Mouse (Mus musculus) heart, adult 2 months (tissue): ENCODE results near the gene Cdk14. TPM values are rescaled to one million over a fixed set of nuclear protein-coding genes. Genes with fewer than 3 reads are reported as not detected.
A peak's percentile ranks its signal among the peaks of the same experiment; 100 is the strongest.

Experiments used
- DNase-seq, 2 experiments: peaks; one replicate each; pipeline ENCODE4 v3.0.0; 2021
- H3K27ac ChIP-seq: fragments of 200-600 bp; 2 replicates; pipeline ENCODE4 v1.8.1; 2022
- H3K27me3 ChIP-seq: fragments of 200-500 bp; 2 replicates; pipeline ENCODE4 v1.6.1; 2012; ENCODE audit warnings: mild to moderate bottlenecking, low read length, inconsistent platforms, mixed read lengths; ENCODE audit not compliant: control insufficient read depth, insufficient read depth
- H3K36me3 ChIP-seq: fragments of 200-500 bp; 2 replicates; pipeline ENCODE4 v1.6.1; 2012; ENCODE audit warnings: low read length, inconsistent platforms; ENCODE audit not compliant: control insufficient read depth, insufficient read depth
- H3K4me1 ChIP-seq: fragments of 200-500 bp; 2 replicates; pipeline ENCODE4 v1.6.1; 2011; ENCODE audit warnings: low read length; ENCODE audit not compliant: control insufficient read depth, insufficient read depth
- H3K4me3 ChIP-seq: fragments of 200-600 bp; 2 replicates; pipeline ENCODE4 v1.8.1; 2022
- H3K79me2 ChIP-seq: fragments of 200-500 bp; replicated peaks from 2 replicates; pipeline ENCODE4 v1.6.1; 2012; ENCODE audit warnings: mild to moderate bottlenecking, inconsistent platforms, low read length, moderate library complexity, mixed read lengths; ENCODE audit not compliant: control insufficient read depth, insufficient read depth
- H3K9ac ChIP-seq: fragments of 200-500 bp; 2 replicates; pipeline ENCODE4 v1.6.1; 2012; ENCODE audit warnings: low read depth, mild to moderate bottlenecking, control low read depth, inconsistent platforms, low read length, mixed read lengths
- CTCF ChIP-seq: fragments of 200-600 bp; IDR thresholded peaks from 2 replicates; pipeline ENCODE4 v1.8.1; 2022; ENCODE audit warnings: antibody characterized with exemption, mild to moderate bottlenecking, moderate library complexity
- EP300 ChIP-seq: fragments of 200-500 bp; IDR thresholded peaks from 2 replicates; pipeline ENCODE4 v1.6.1; 2011; ENCODE audit warnings: low read depth, low read length, control low read depth; ENCODE audit not compliant: insufficient read depth
- POLR2A ChIP-seq: fragments of 200-500 bp; IDR thresholded peaks from 2 replicates; pipeline ENCODE4 v1.6.1; 2011; ENCODE audit warnings: mild to moderate bottlenecking, low read depth, low read length, control low read depth; ENCODE audit not compliant: insufficient read depth
- WGBS: fragments of 180-500 bp; shearing (Covaris S2); methylation state at CpG from one replicate; pipeline ENCODE4 v1.1.7; 2018; 5-methylcytosine and 5-hydroxymethylcytosine counted together
- intact Hi-C: fragments of 180-260 bp; cut with DNase I; formaldehyde crosslinking; loops from one replicate; pipeline ENCODE4 v1.15.1; 2025
- polyA plus RNA-seq: library from polyadenylated mRNA; depleted of rRNA; stranded (reverse); fragments of >200 nt; gene quantifications from 2 replicates; pipeline ENCODE4 v1.2.3, GENCODE M21; 2012
- total RNA-seq, 2 experiments: library from RNA; stranded (reverse); gene quantifications; 2 replicates each; pipeline ENCODE4 v1.2.3; 2021

The Cdk14 gene
- total and polyA plus RNA-seq, 3 experiments = 2.7 to 8.1 (median 7.6) TPM

DNA sequence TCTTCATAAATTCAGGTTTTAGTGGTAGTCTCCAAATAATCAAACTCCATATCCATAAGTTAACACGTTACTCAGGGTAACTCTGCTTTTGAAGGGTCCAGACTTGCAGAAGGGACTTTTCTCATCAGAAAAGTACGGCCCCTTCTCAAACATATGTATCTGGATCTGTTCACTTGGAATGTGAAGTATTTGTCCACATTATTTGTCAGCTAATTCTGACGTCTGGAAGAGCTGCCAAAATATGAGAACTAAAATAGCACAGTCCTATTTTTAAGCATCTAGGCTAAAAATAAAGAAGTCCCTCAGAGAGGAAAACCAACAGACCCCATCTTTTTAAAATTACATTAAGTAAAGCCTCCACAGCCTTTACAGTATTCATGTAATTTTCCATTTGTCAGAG, 310.5 kb downstream of the Cdk14 start:
- intact Hi-C loops = no loop called here
- Histone ChIP-seq H3K4me3 (no peak overlapping the region), H3K36me3 (peaks cover 5% of the 10 kb centered on the region), H3K4me1 (peaks cover 5% of the 10 kb centered on the region), H3K27ac (peak overlapping the region; percentile 57), H3K9ac (no peak overlapping the region), H3K79me2 (no peaks in the 10 kb centered on the region), H3K27me3 (no peaks in the 10 kb centered on the region)
- TF ChIP-seq POLR2A (no peak), CTCF (no peak), EP300 (no peak)
- 25% methylated on average over 3 of the region's 3 CpGs for WGBS
- no peak for DNase-seq

DNA sequence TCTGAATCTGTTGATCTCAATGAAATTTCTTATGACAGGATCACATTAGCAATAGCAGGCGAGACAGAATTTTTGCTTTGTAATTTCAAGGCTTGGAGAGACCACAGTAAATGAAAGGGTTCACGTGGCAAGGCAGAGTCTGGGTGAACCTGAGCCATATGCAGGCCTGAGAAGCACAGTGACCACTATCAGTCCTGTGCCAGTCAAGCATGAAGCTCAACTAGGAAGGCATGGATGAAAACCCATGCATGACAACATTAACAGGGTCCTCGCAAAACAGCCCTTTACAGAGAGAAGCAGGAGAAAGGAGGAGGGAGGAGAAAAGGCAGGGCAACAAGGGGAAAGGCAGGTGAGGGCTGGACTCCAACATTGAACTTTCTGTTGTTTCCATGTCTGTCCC, 311.1 kb downstream of the Cdk14 start:
- intact Hi-C loops = no loop called here
- WGBS = 93% methylated on average over 3 of the region's 3 CpGs
- Histone ChIP-seq H3K27me3 (no peaks in the 10 kb centered on the region), H3K36me3 (peaks cover 5% of the 10 kb centered on the region), H3K27ac (peak overlapping the region; percentile 57), H3K79me2 (no peaks in the 10 kb centered on the region), H3K4me3 (no peak overlapping the region), H3K4me1 (peaks cover 5% of the 10 kb centered on the region), H3K9ac (no peak overlapping the region)
- TF ChIP-seq POLR2A (no peak), EP300 (no peak)
- no peak for DNase-seq

DNA sequence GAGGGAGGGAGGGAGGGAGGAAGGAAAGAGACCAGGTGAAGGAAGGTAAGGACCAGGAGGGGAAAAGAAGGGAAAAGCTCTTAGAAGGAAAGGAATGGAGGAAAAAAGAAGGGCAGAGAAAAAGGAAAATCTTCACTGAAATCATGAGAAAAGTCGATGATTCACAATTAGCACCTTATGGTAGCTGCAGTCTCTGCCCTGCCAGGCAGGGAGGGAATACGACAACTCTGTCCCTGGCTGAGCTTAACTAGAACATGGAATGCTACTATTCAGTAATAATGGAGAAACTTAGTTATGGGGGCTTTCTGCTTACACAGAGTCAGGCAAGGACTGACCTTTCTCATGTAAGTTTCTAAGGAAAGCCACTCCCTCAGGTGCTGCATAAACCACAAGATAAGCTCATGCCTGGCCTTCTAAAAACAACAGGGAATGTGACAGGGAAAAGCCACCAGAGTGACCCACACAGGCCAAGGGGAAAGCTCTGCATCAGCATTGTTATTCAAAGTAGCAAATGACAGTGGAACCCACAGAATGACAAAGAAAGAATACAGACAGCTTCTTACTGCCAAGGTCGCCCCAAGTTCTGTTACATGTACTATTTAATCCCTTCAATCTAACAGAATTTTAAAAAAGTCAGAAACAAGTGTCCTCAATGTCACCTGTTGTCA, 323.7 kb downstream of the Cdk14 start:
- Histone ChIP-seq H3K27me3 (no peaks in the 10 kb centered on the region), H3K36me3 (no peaks in the 10 kb centered on the region), H3K4me1 (no peaks in the 10 kb centered on the region), H3K79me2 (no peaks in the 10 kb centered on the region), H3K27ac (no peak overlapping the region), H3K4me3 (no peak overlapping the region), H3K9ac (no peak overlapping the region)
- 78% methylated on average over 3 of the region's 3 CpGs for WGBS
- TF ChIP-seq CTCF = no peak
- no peak for TF ChIP-seq EP300
- TF ChIP-seq POLR2A = no peak
- intact Hi-C loops = no loop called here
- DNase-seq = no peak

DNA sequence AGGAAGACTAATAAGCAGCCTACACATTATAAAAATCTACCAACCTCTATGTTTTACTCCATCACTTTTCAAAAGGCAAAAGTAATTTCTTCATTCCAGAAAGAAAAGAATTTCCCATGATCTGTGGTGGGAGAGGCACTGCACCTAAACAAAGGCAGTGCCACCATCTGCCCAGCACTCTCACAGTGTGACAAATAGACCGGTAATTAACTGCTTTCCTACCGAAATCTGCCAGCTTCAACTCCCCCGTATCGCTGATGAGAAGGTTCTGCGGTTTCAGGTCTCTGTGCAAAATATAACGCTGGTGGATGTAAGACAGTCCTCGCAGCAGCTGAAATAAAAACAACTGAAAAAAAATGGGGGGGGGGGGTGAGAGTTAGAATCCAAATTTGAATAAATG, 327.4 kb downstream of the Cdk14 start:
- no peak overlapping the region for H3K27ac ChIP-seq
- H3K36me3 ChIP-seq = no peaks in the 10 kb centered on the region
- no peaks in the 10 kb centered on the region for H3K79me2 ChIP-seq
- TF ChIP-seq CTCF (no peak), EP300 (no peak), POLR2A (no peak)
- no peaks in the 10 kb centered on the region for H3K4me1 ChIP-seq
- H3K9ac ChIP-seq = no peak overlapping the region
- H3K4me3 ChIP-seq = no peak overlapping the region
- intact Hi-C loops = no loop called here
- DNase-seq = no peak
- 96% methylated on average over 7 of the region's 7 CpGs for WGBS
- H3K27me3 ChIP-seq = no peaks in the 10 kb centered on the region

- DNase-seq = no peak
- H3K9ac ChIP-seq = no peak overlapping the region
- no peaks in the 10 kb centered on the region for H3K79me2 ChIP-seq
- TF ChIP-seq EP300 = no peak
- no peak for TF ChIP-seq CTCF
- TF ChIP-seq POLR2A = no peak
- WGBS = 45% methylated on average over 1 of the region's 1 CpGs
- H3K4me1 ChIP-seq = no peaks in the 10 kb centered on the region; the same call in 1 of the 2 replicates
- no peak overlapping the region for H3K27ac ChIP-seq
- no peaks in the 10 kb centered on the region for H3K27me3 ChIP-seq
- H3K4me3 ChIP-seq = no peak overlapping the region
- intact Hi-C loops = no loop called here
- H3K36me3 ChIP-seq = no peaks in the 10 kb centered on the region
These were observed 348.6 kb downstream of the Cdk14 start for GRCm38 (mm10) chr5:5071526-5071925.

DNA sequence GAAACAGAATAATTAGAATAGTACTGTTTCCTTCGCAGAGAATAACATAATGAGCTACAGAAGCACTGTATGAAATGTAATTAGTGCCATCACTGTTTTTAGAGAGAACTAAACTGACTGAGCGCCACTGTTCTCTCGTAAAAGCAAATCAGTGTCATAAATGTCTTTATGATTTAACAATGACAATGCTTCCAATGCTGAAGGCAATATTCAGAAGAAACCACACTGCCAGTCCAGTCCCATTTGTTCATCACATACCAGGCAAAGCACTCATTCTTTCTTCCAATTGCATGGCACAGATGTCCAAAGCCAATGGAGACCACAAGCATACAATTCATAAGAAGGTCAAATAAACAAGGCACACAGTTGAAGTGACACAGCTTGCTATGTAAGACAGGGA, 355.4 kb downstream of the Cdk14 start:
- no peak for DNase-seq
- H3K4me3 ChIP-seq = no peak overlapping the region
- no peaks in the 10 kb centered on the region for H3K4me1 ChIP-seq
- H3K79me2 ChIP-seq = no peaks in the 10 kb centered on the region
- 94% methylated on average over 3 of the region's 3 CpGs for WGBS
- H3K27ac ChIP-seq = no peak overlapping the region
- no peaks in the 10 kb centered on the region for H3K36me3 ChIP-seq
- H3K27me3 ChIP-seq = no peaks in the 10 kb centered on the region
- no peak overlapping the region for H3K9ac ChIP-seq
- intact Hi-C loops = no loop called here
- TF ChIP-seq EP300 = no peak
- TF ChIP-seq POLR2A = no peak
- TF ChIP-seq CTCF = no peak
